Mouse (Mus musculus) left cerebral cortex, adult 2 months (tissue): ENCODE data around the gene Ppip5k2. TPM values are rescaled to one million over a fixed set of nuclear protein-coding genes. Genes with fewer than 3 reads are reported as not detected.

Source experiments
- DNase-seq, 2 experiments: peaks; one replicate each; pipeline ENCODE4 v3.0.0; 2021 to 2022; ENCODE audit warnings: low spot score in 2 of 2, mixed read lengths in 1 of 2; ENCODE audit errors: extremely low spot score in 1 of 2
- H3K27ac ChIP-seq: fragments of 200-600 bp; 2 replicates; pipeline ENCODE4 v1.8.1; 2022
- H3K4me3 ChIP-seq: fragments of 200-600 bp; 2 replicates; pipeline ENCODE4 v1.8.1; 2022
- CTCF ChIP-seq: fragments of 200-600 bp; IDR thresholded peaks from 2 replicates; pipeline ENCODE4 v1.8.1; 2022; ENCODE audit warnings: antibody characterized with exemption, mild to moderate bottlenecking, moderate library complexity
- intact Hi-C: fragments of 180-260 bp; cut with DNase I; formaldehyde crosslinking; loops from one replicate; pipeline ENCODE4 v1.15.1; 2025
- total RNA-seq, 2 experiments: library from RNA; stranded (reverse); gene quantifications; 2 replicates each; pipeline ENCODE4 v1.2.3; 2021

Ppip5k2 gene
- total RNA-seq, 2 experiments from 2014 or later = 27.2 to 30.5 TPM

GRCm38 (mm10) chr1:97657201-97657600, 113.0 kb downstream of the Ppip5k2 start:
- H3K27ac ChIP-seq = peak overlapping the region; percentile 22
- no peak for TF ChIP-seq CTCF
- intact Hi-C loops = no loop called here
- H3K4me3 ChIP-seq = peak overlapping the region; percentile 98
- DNase-seq = no peak

Other genes starting within 250 kb of the Ppip5k2 start
- 10 to 100 TPM; 70.4 to 84.7 TPM for gene D1Ertd622e, start 108.3 kb downstream of the Ppip5k2 start, total RNA-seq
- gene Gin1, start 239 bp downstream of the Ppip5k2 start, total RNA-seq = 10 to 100 TPM in 1 of 2 experiments, 1 to 10 TPM in 1; 8.8 to 10.5 TPM